Mouse (Mus musculus) forebrain, embryonic 13.5 days (tissue): ENCODE measurements around the gene Gm498. TPM values are rescaled to one million over a fixed set of nuclear protein-coding genes. Genes with fewer than 3 reads are reported as not detected.

Experiments used
- ATAC-seq: fragments of 200-750 bp; cut with Nextera tagmentation; 2 replicates; pipeline ENCODE4 v1.8.0; 2017
- H3K27ac ChIP-seq: fragments of 300-500 bp; sonication (generic); 2 replicates; pipeline ENCODE4 v1.5.1; 2015; ENCODE audit warnings: inconsistent platforms, mild to moderate bottlenecking, moderate library complexity
- H3K27me3 ChIP-seq: fragments of 300-500 bp; sonication (generic); 2 replicates; pipeline ENCODE4 v1.6.1; 2015; ENCODE audit warnings: mild to moderate bottlenecking, inconsistent platforms
- H3K36me3 ChIP-seq: fragments of 300-500 bp; sonication (generic); 2 replicates; pipeline ENCODE4 v1.6.1; 2015; ENCODE audit warnings: mild to moderate bottlenecking, inconsistent platforms; ENCODE audit not compliant: poor library complexity, severe bottlenecking
- H3K4me1 ChIP-seq: fragments of 300-500 bp; sonication (generic); 2 replicates; pipeline ENCODE4 v1.6.1; 2015; ENCODE audit warnings: inconsistent platforms
- H3K4me2 ChIP-seq: fragments of 300-500 bp; sonication (generic); 2 replicates; pipeline ENCODE4 v1.6.1; 2015; ENCODE audit warnings: inconsistent platforms, mild to moderate bottlenecking, moderate library complexity
- H3K4me3 ChIP-seq: fragments of 300-500 bp; sonication (generic); 2 replicates; pipeline ENCODE4 v1.5.1; 2015; ENCODE audit warnings: mild to moderate bottlenecking, inconsistent platforms
- H3K9ac ChIP-seq: fragments of 300-500 bp; sonication (generic); 2 replicates; pipeline ENCODE4 v1.6.1; 2015; ENCODE audit warnings: mild to moderate bottlenecking, inconsistent platforms
- H3K9me3 ChIP-seq: fragments of 300-500 bp; sonication (generic); replicated peaks from 2 replicates; pipeline ENCODE4 v1.6.1; 2016; ENCODE audit warnings: inconsistent platforms
- WGBS: fragments of 180-500 bp; shearing (Covaris S2); methylation state at CpG from one replicate; pipeline ENCODE4 v1.1.7; 2015; 5-methylcytosine and 5-hydroxymethylcytosine counted together
- microRNA-seq: library from miRNA; unstranded; fragments of <30 nt; microRNA quantifications from one replicate; pipeline ENCODE4, GENCODE M21; 2016
- polyA plus RNA-seq: library from polyadenylated mRNA; unstranded; fragments of >200 nt; fragmentation: Nextera tagmentation; extraction: Ambion mirVana; gene quantifications from 2 replicates; pipeline ENCODE4 v1.2.1, GENCODE M21; 2015

Gene Gm498
- polyA plus RNA-seq, 1 experiment from 2014 or later, result not detected

GRCm38 (mm10) chr7:143905176-143905575 lies 38.5 kb downstream of the Gm498 start:
- 95% methylated on average over 1 of the region's 1 CpGs for whole genome bisulfite sequencing
- no peak overlapping the region for H3K9ac ChIP-seq
- H3K4me2 ChIP-seq, result no peak overlapping the region
- no peaks in the 10 kb centered on the region for H3K27me3 ChIP-seq
- no peaks in the 10 kb centered on the region for H3K36me3 ChIP-seq
- no peaks in the 10 kb centered on the region for H3K9me3 ChIP-seq
- no peak overlapping the region for H3K27ac ChIP-seq
- no peak overlapping the region for H3K4me3 ChIP-seq
- H3K4me1 ChIP-seq, result no peaks in the 10 kb centered on the region
- ATAC-seq, result no peak

- no peak for ATAC-seq
- no peaks in the 10 kb centered on the region for H3K4me1 ChIP-seq
These were observed 39.0 kb downstream of the Gm498 start for GRCm38 (mm10) chr7:143905606-143906005.

GRCm38 (mm10) chr7:143913611-143914010 lies 47.0 kb downstream of the Gm498 start:
- Histone ChIP-seq H3K36me3 (no peaks in the 10 kb centered on the region), H3K27me3 (0 out of 2 replicates have a peak, but pooled peaks cover 3% of the 10 kb centered on the region), H3K4me1 (no peaks in the 10 kb centered on the region), H3K27ac (no peak overlapping the region), H3K4me2 (no peak overlapping the region), H3K4me3 (no peak overlapping the region), H3K9me3 (peaks cover 10% of the 10 kb centered on the region; the same call in 1 of the 2 replicates), H3K9ac (no peak overlapping the region)
- 86% methylated on average over 8 of the region's 8 CpGs for WGBS
- ATAC-seq, result no peak

More at GRCm38 (mm10) chr7:143905606-143906005, 39.0 kb downstream of the Gm498 start:
- Histone ChIP-seq H3K4me2 (no peak overlapping the region), H3K9me3 (no peaks in the 10 kb centered on the region), H3K27me3 (no peaks in the 10 kb centered on the region), H3K9ac (no peak overlapping the region), H3K36me3 (no peaks in the 10 kb centered on the region), H3K27ac (no peak overlapping the region), H3K4me3 (no peak overlapping the region)
- 68% methylated on average over 3 of the region's 3 CpGs for WGBS

GRCm38 (mm10) chr7:143919031-143919679 lies 52.5 kb downstream of the Gm498 start:
- no peak for ATAC-seq
- no peak overlapping the region for H3K27ac ChIP-seq
- 84% methylated on average over 3 of the region's 3 CpGs for WGBS
- H3K4me1 ChIP-seq, result no peaks in the 10 kb centered on the region
- H3K4me2 ChIP-seq, result no peak overlapping the region
- no peaks in the 10 kb centered on the region for H3K36me3 ChIP-seq
- no peak overlapping the region for H3K9ac ChIP-seq
- H3K27me3 ChIP-seq, result no peaks in the 10 kb centered on the region
- no peak overlapping the region for H3K4me3 ChIP-seq
- peaks cover 10% of the 10 kb centered on the region; the same call in 1 of the 2 replicates for H3K9me3 ChIP-seq

GRCm38 (mm10) chr7:143929899-143930298 lies 63.3 kb downstream of the Gm498 start:
- Histone ChIP-seq H3K27ac (no peak overlapping the region), H3K9me3 (no peaks in the 10 kb centered on the region), H3K4me2 (no peak overlapping the region), H3K4me1 (peaks cover 7% of the 10 kb centered on the region; the same call in 1 of the 2 replicates), H3K9ac (no peak overlapping the region), H3K36me3 (no peaks in the 10 kb centered on the region), H3K27me3 (no peaks in the 10 kb centered on the region), H3K4me3 (no peak overlapping the region)
- no peak for ATAC-seq
- 94% methylated on average over 1 of the region's 1 CpGs for WGBS

GRCm38 (mm10) chr7:143938647-143939046 lies 72.0 kb downstream of the Gm498 start:
- H3K4me3 ChIP-seq, result no peak overlapping the region
- H3K4me2 ChIP-seq, result no peak overlapping the region
- 0 out of 2 replicates have a peak overlapping the region, but pooled peaks have one; percentile 21 for H3K9ac ChIP-seq
- H3K27me3 ChIP-seq, result no peaks in the 10 kb centered on the region
- H3K36me3 ChIP-seq, result no peaks in the 10 kb centered on the region
- H3K9me3 ChIP-seq, result no peaks in the 10 kb centered on the region
- H3K27ac ChIP-seq, result no peak overlapping the region; the same call in 1 of the 2 replicates
- H3K4me1 ChIP-seq, result peaks cover 19% of the 10 kb centered on the region
- WGBS, result 24% methylated on average over 4 of the region's 4 CpGs
- ATAC-seq, result no peak

GRCm38 (mm10) chr7:143939476-143939875 lies 72.8 kb downstream of the Gm498 start:
- Histone ChIP-seq H3K36me3 (no peaks in the 10 kb centered on the region), H3K4me3 (no peak overlapping the region), H3K4me1 (peaks cover 20% of the 10 kb centered on the region), H3K9me3 (no peaks in the 10 kb centered on the region), H3K9ac (no peak overlapping the region), H3K27ac (no peak overlapping the region), H3K4me2 (no peak overlapping the region), H3K27me3 (no peaks in the 10 kb centered on the region)
- 67% methylated on average over 3 of the region's 3 CpGs for WGBS
- no peak for ATAC-seq

GRCm38 (mm10) chr7:143942941-143943691 lies 76.5 kb downstream of the Gm498 start:
- H3K4me2 ChIP-seq, result no peak overlapping the region
- no peaks in the 10 kb centered on the region for H3K9me3 ChIP-seq
- H3K4me3 ChIP-seq, result no peak overlapping the region
- 45% methylated on average over 14 of the region's 14 CpGs for WGBS
- peak; percentile 38; the same call in 1 of the 2 replicates for ATAC-seq
- no peak overlapping the region for H3K9ac ChIP-seq
- peaks cover 25% of the 10 kb centered on the region for H3K4me1 ChIP-seq
- peak overlapping the region; percentile 4; the same call in 1 of the 2 replicates for H3K27ac ChIP-seq
- no peaks in the 10 kb centered on the region for H3K27me3 ChIP-seq
- H3K36me3 ChIP-seq, result no peaks in the 10 kb centered on the region

- H3K4me3 ChIP-seq, result no peak overlapping the region
- ATAC-seq, result no peak
- H3K27me3 ChIP-seq, result no peaks in the 10 kb centered on the region
- no peak overlapping the region for H3K27ac ChIP-seq
- no peak overlapping the region for H3K9ac ChIP-seq
- WGBS, result 64% methylated on average over 6 of the region's 6 CpGs
- H3K36me3 ChIP-seq, result no peaks in the 10 kb centered on the region
- no peaks in the 10 kb centered on the region for H3K9me3 ChIP-seq
- H3K4me1 ChIP-seq, result peaks cover 18% of the 10 kb centered on the region
- H3K4me2 ChIP-seq, result no peak overlapping the region
These were observed 77.9 kb downstream of the Gm498 start for GRCm38 (mm10) chr7:143944421-143944980.

Small RNA genes within 50 kb of the gene (microRNA-seq; reads per million reads assigned to microRNA genes)
- gene Mir6404, result not detected

Other genes with a start within 250 kb of the Gm498 start
- gene Tnfrsf26, start 238.1 kb upstream of the Gm498 start, polyA plus RNA-seq, result 0.05 and 0.14 TPM in 2 replicates
- 5.3 and 5.5 TPM in 2 replicates for gene Tnfrsf22, start 217.2 kb upstream of the Gm498 start, polyA plus RNA-seq
- 0.61 and 0.73 TPM in 2 replicates for gene Tnfrsf23, start 181.0 kb upstream of the Gm498 start, polyA plus RNA-seq
- gene Osbpl5, start 109.9 kb upstream of the Gm498 start, polyA plus RNA-seq, result 21.6 and 22.6 TPM in 2 replicates
- gene Mrgprg, start 99.8 kb upstream of the Gm498 start, polyA plus RNA-seq, result not detected in 2 replicates
- gene Mrgpre, start 82.3 kb upstream of the Gm498 start, polyA plus RNA-seq, result 1.8 and 1.9 TPM in 2 replicates
- gene Nadsyn1, start 44.0 kb upstream of the Gm498 start, polyA plus RNA-seq, result 5.6 and 6.8 TPM in 2 replicates
- gene Dhcr7, start 43.7 kb upstream of the Gm498 start, polyA plus RNA-seq, result 47.1 and 52.0 TPM in 2 replicates
- gene Shank2, start 135.1 kb downstream of the Gm498 start, polyA plus RNA-seq, result 4.1 and 4.9 TPM in 2 replicates